Mouse (Mus musculus) embryonic fibroblast, embryonic 13.5 days (primary cell): ENCODE results near the gene Gng8.

ENCODE experiments used
- CTCF ChIP-seq: IDR thresholded peaks from 2 replicates; pipeline ENCODE4 v1.5.1; 2011; ENCODE audit warnings: mild to moderate bottlenecking, control low read depth, low read length, moderate library complexity, borderline replicate concordance; ENCODE audit not compliant: insufficient read depth
- POLR2A ChIP-seq: IDR thresholded peaks from 2 replicates; pipeline ENCODE4 v1.6.1; 2011; ENCODE audit warnings: low read depth, mild to moderate bottlenecking, control low read depth, low read length, moderate library complexity

GRCm38 (mm10) chr7:16885905-16886304, 5.7 kb upstream of the Gng8 start:
- TF ChIP-seq POLR2A, result no peak
- TF ChIP-seq CTCF, result no peak
